Mouse (Mus musculus): Measurements from ENCODE around the gene Slc35e3.
"Not testable (repeated sequence)": the region's sequence is repeated elsewhere in the genome, so short reads cannot be mapped to it uniquely, and the experiment has no call there.

The Slc35e3 gene

GRCm38 (mm10) chr10:117761551-117761950 lies 15.4 kb upstream of the Slc35e3 start:
- no peak for DNase-seq

GRCm38 (mm10) chr10:117760831-117761335 lies 14.7 kb upstream of the Slc35e3 start:
- no peak for DNase-seq

DNA sequence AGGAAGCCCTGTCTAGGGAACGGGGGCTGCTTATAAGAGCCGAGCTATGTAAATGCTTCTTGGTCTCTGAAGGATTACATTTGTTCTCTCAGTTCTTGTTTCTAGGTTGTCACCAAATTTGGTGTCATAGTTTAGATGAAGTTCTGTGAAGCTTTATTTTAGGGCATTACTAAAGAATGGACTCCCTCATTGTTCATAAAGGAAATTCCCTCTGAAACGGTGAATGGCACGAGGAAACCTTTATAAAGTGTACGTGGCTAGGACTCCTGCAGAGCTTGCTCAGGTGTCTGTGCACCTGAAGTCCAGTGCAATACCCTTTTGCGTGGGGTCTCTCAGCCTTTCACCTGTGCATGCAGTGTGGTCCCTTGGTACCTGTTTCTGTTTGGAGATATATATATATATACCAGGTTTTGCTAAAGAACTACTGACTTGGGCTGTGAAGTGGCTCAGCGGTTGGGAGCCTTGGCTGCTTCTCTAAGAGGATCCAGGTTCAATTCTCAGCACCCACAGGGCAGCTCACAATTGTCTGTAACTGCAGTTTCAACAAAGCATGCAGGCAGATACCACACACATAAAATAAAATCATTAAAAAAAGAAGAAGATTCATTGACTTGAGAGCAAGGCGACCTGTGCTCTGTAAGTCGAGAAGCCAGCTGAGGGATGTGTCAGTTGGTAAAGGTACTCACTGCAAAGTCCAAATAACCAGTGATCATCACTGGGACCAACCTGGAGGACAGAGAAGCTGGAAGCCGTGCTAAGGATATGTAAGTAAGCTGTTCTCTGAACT lies 13.9 kb upstream of the Slc35e3 start:
- no peak for DNase-seq

DNA sequence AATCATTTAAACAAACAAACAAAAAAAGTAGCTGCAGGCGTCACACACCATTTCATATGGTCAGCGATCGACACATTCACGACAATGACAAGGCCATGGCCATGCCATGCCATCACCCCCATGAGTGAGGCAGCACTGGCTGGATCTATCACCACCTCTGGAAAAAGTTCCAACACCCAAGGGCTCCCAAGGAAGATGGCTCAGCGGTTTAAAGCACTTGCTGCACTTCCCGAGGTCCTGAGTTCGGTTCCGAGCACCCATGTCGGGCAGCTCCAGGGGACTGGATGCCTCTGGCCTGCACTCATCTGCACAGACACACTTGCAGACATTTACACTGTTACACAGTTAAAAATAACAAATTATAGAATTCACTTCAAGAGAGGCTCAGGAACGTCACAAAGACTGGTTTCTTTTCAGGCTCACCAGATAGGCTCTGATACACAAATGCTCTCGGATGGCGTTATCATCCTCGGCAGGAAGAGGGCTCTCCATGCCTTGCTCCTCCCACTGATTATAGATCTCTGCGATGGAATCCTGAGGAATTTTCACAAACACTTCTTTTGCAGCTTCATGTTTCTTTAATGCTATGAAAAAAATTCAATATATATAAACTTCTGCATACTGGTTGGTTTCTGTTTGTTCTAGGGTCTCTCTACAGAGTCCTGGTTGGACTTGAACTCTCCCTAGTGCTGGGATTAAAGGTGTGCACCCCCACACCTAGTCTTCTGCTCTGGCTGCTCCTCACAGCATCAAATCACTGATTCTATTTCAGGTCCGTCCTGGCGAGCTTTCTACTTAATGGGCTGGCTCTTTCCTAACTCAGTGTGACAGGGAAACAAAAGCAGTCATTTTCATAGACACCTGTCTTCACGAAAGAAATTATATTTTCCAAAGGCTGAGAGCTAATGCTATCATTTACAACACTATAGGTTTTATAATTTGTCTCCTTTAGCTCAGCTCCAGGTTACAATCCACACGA lies 12.9 kb upstream of the Slc35e3 start:
- no peak for DNase-seq

- DNase-seq, result not testable (repeated sequence)
Measured at GRCm38 (mm10) chr10:117758344-117758743, 12.2 kb upstream of the Slc35e3 start.

DNA sequence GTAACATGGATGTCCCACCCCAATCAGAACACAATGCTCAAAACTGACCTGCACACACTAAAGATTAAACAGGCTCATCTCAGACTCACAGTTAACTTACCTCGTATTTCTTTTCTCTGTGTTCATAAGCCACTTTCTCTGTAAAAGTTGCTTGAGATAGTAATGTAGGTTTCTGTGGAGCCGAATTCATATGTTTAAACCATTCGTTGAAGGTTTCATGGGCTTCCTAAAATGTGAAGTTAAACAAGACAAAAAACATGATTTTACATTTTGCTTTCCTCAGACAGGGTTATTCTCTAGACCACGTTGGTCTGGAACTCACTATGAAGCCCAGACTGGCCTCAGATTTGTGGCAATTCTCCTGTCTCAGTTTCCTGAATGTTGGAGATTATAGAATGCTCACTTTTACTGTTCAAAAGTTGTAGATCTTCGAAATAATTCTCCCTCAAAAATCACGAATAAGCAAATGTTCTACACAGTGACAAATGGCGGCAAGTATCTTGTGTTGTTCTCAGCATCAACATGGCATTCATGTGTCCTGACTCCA lies 11.7 kb upstream of the Slc35e3 start:
- no peak for DNase-seq

- no peak for DNase-seq
Measured at GRCm38 (mm10) chr10:117757259-117757658, 11.1 kb upstream of the Slc35e3 start.

DNA sequence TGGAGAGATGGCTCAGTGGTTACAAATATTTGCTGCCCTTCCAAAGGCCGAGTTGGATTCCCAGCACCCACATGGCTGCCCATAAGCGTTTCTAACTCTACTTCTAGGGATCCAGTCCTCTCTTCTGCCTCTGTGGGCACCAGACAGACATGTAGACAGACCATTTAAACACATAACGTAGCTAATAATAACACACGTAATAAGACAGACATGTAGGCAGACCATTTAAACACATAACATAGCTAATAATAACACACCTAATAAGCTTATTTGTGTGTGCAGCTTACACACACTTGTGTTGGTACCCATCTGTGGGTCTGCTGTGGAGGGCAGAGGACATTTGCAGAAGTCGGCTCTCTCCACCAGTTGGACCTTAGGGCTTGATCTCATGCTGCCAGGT lies 10.6 kb upstream of the Slc35e3 start:
- DNase-seq, result no peak

GRCm38 (mm10) chr10:117755799-117756467 lies 9.8 kb upstream of the Slc35e3 start:
- no peak for DNase-seq

DNA sequence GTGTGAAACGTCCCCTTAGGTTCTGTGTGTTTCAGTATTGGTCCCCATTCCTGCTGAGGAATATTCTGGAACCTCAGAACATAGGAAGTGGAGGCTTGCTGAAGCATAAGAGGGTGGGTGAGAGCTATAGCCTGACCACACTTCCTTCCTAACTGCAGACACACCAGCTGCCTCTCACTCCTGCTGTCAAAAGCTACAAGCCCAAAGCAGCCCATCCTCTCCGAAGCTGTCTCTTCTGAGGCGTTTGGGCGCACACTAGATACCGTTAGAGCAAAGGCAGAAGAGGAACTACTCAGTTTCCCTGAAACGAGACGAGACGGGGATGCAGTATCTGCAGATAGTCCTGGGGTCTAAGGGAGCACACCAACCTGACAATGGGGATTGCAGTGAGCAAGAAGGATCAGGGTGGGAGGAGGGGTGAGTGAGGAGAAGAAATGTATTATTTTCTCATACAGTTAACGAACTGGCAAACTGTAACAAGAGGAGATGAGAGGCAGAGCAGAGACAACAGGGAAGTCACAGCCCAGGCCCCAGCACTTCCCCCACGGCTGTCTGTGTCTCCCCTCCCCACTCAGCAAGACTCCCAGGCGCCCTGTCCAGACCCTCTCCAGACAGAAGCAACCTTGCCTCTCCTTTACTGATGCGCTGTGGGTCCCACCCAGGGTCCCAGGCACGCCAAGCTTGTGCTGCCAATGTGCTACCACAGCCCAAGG lies 9.1 kb upstream of the Slc35e3 start:
- no peak for DNase-seq

DNA sequence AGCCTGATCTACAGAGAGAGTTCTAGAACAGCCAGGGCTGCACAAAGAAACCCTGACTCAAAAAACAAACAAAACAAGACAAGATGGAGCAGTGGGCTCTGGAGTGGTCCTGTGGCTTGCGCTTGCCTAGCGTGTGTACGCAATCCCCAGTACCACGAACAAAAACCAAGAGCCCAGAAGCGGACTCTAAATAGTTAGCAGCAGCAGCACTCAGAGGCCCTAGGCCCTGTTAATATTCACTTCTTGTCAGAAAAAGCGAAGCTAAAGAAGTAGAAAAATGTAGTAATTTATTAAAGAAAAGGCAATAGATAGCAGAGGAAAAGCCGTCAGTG lies 8.4 kb upstream of the Slc35e3 start:
- no peak for DNase-seq

DNA sequence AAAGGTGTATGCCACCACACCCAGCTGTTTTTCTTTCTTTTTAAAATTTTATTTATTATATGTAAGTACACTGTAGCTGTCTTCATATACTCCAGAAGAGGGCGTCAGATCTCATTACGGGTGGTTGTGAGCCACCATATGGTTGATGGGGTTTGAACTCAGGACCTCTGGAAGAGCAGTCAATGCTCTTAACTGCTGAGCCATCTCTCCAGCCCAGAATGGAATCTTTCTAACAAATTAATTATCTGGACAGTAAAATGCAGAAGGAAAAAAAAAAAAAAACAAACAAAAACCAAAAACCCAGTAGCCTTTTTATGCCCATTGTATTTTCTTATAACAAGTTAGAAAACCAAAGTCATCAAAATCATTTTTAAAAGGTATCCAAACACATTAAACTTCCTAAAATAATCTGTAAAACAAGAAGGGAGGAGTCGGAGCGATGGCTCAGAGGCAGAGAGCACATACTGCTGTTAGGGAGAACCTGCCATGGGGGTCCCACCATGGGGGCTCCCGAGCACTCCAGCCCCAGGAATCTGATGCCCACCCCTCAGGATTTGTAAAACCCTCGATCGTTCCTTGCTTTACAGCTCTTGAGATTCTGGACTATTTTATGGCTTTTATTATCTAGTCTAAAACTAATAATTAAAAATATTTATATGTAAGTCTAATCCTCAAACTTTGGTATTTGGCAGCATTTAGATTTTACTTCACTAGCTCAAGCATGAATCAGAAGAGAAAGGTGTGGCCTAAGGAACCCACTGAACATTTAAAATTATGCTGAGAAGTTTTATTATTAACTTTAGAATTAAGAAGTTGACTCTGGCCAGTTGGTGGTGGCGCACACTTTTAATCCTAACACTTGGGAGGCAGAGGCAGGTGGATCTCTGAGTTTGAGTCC lies 7.8 kb upstream of the Slc35e3 start:
- DNase-seq, result no peak

GRCm38 (mm10) chr10:117752851-117753647 lies 6.9 kb upstream of the Slc35e3 start:
- no peak for DNase-seq

DNA sequence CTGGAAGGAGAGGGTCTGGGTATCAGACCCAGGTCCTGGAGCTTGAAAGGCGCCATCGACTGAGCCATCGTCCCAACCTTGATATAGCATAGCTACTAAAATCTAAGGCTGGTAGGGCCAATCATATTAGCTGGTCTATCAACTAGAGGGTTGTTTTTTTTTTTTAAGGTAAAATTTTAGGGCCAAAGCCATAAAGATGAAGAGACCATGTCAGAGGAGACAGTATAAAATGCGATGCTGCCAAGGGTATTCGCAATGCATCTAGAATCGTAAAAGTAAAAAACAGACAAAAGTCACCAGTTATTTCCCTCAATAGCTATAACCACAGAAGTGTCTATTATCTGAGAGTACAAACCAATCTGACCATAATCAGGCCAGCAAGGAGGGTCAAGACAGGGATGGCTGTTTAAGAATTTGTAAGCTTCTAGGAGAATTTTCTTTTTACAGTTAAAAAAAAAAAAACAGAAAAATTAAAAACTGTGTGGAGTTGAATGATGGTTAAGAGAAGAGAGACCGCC lies 6.2 kb upstream of the Slc35e3 start:
- no peak for DNase-seq

DNA sequence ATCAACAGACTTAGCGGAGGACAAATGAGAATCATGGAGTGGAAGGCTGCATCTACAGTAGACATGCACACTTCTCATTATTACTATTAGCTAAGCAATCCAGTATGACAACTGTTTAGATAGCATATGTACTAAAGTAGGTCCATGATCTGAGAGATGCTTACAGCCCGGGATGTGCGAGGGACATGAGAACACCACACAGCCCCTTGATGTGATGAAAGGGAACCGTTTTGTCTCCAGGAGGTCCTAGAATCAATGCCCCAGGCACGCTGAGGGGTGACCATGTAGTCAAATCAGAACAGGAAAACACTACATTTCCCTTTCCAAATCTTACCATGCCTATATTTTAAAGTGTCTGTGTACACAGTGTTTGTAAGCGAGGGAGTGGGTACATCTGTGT lies 5.6 kb upstream of the Slc35e3 start:
- DNase-seq, result no peak

DNA sequence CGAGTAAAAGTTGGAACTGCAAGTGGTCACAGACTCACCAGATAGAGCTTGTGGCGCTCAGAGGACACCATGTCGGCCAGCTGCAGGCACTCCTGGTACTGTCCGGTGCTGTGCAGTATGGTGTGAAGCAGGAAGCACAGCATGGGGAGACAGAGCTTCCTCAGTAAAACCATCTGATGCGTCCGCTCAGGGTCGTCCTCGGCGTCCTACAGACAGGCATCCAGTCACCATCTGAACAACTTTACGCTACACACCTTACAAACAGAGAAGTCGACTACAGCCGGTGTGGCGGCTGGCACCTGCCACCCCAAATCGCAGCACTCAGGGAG lies 5.1 kb upstream of the Slc35e3 start:
- DNase-seq, result no peak

DNA sequence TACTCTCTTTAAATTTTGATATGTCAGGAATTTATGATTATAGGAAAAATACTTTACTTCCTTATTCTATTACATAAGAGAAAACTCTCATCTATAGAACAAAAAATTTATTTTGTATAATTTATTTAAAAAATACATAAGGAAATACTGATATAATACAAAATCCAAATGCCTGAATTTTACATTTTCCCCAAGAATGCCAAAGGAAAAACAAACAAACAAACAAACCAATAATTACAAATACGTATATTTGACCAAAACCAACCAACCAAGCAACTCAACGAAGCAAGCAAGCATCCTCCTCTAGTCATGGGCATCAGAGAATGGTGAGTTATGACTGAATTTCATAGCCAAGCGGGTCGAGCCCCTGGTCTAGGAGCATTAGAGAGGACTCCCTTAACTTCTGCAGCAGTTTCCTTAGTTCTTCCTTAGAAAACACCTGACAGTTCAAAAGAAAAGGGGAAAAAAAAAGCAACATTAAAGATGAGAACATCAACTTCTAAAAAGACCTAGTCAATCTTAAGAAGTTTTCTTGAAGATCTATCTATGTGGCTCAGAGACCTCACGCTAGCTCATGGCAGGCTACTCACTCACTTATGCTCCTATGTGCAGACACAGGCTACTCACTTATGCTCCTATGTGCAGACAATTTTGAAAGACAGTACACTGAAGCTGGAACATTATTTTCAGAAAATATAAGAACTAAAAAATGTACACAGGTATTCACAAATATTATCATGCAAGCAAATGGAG lies 4.5 kb upstream of the Slc35e3 start:
- DNase-seq, result no peak

GRCm38 (mm10) chr10:117749787-117750343 lies 3.7 kb upstream of the Slc35e3 start:
- no peak for DNase-seq

DNA sequence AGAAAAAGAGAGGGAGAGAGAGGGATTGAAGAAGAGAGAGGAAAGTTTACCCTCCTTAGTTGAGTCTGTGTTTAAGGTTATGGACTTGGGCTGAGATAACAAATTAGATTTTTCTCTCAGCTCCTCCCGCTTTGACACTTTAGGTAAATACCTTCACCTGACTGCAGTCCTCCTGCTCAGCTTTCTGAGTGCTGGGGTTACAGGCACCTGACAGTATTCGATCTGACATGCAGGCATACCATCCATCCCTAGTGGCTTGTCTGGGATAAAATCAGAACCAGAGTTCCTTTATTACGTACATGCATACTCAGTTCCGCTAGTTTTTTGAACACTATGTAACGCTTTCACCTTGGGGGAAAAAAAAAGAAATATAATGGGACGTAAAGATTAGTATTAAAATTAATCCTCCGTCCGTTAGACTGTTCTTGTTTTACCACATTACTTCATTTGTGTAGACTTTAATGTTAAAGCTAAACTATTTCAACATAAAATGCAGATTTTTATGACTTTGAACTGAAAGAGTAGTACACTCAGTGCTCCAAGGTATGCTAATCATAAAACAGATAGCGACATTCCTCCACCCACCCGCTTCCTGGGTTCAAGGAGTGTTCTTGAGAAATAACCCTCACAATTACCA lies 3.0 kb upstream of the Slc35e3 start:
- no peak for DNase-seq
